Mouse (Mus musculus) adrenal gland, postnatal 10 days (tissue): ENCODE measurements around the gene Gm15114. TPM values are rescaled to one million over a fixed set of nuclear protein-coding genes. Genes with fewer than 3 reads are reported as not detected.
"Not testable (repeated sequence)": the region's sequence is repeated elsewhere in the genome, so short reads cannot be mapped to it uniquely, and the experiment has no call there.

Source experiments
- DNase-seq: peaks from one replicate; pipeline ENCODE4 v3.0.0; 2021; ENCODE audit warnings: mixed read lengths
- long read RNA-seq, 2 experiments: library from polyadenylated mRNA; stranded (forward); transcript quantifications; one replicate each; pipeline ENCODE4 v2.0.0; 2021
- total RNA-seq, 2 experiments: library from RNA; stranded (reverse); gene quantifications; 2 replicates each; pipeline ENCODE4 v1.2.3; 2021

The Gm15114 gene
- total RNA-seq: not detected
- long read RNA-seq, experiment 1: 0 reads
- long read RNA-seq, experiment 2: 0 reads

DNA sequence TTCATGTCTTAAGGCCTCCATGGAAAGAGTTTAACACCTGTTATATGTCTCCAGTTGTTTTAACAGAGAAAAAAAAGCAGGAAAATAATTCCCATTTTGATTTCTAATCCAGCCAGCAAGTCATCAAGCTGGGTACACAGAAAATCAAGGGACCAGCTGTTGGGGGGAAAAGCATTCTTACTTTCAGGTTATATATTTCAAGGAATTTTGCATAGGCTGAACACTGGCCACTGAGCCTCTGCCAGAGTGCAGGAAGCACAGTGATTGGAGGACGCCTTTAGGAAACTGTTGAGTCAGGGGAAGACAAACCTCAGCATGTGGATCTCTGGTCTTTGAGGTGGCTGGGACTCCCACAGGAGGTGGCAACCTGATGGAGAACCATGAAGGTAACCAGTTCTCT is at the start of gene Gm15114:
Gm15114 (plus strand) TSS at position 301 of the 400 bp plus-strand sequence.
- DNase-seq: not testable (repeated sequence)

Other genes starting within 250 kb of the Gm15114 start
- not detected for gene Gm8334, start 126.2 kb downstream of the Gm15114 start, total RNA-seq
- not detected for gene Gm15127, start 174.6 kb downstream of the Gm15114 start, total RNA-seq